Mouse (Mus musculus) MEL (cell line): Measurements from ENCODE around the gene Irgm2. TPM values are rescaled to one million over a fixed set of nuclear protein-coding genes. Genes with fewer than 3 reads are reported as not detected.

Experiments used
- DNase-seq: peaks from one replicate; pipeline ENCODE4 v3.0.0; 2011; ENCODE audit warnings: low read depth, low spot score
- H3K27ac ChIP-seq: 2 replicates; pipeline ENCODE4 v1.5.1; 2012; ENCODE audit warnings: low read depth, mild to moderate bottlenecking, control low read depth, low read length, moderate library complexity; ENCODE audit not compliant: control insufficient read depth
- H3K27me3 ChIP-seq, 2 experiments: fragments of 150-350 bp in 1 of 2; sonication (generic) in 1 of 2; 2 replicates each; pipeline ENCODE4 v1.6.1; 2012; ENCODE audit warnings: low read length in 2 of 2, mild to moderate bottlenecking in 2 of 2, improper control_type of control experiment in 1 of 2, moderate library complexity in 1 of 2; ENCODE audit not compliant: insufficient read depth in 2 of 2, control insufficient read depth in 1 of 2
- H3K36me3 ChIP-seq, 2 experiments: 2 replicates each; pipeline ENCODE4 v1.6.1; 2012 to 2014; ENCODE audit warnings: low read length in 2 of 2, improper control_type of control experiment in 1 of 2, inconsistent platforms in 1 of 2, mild to moderate bottlenecking in 1 of 2; ENCODE audit not compliant: insufficient read depth in 2 of 2, control insufficient read depth in 1 of 2
- H3K4me1 ChIP-seq, 2 experiments: fragments of 150-350 bp in 1 of 2; sonication (generic) in 1 of 2; 2 replicates each; pipeline ENCODE4 v1.6.1; 2012; ENCODE audit warnings: low read length in 2 of 2, improper control_type of control experiment in 1 of 2, mild to moderate bottlenecking in 1 of 2; ENCODE audit not compliant: insufficient read depth in 2 of 2, control insufficient read depth in 1 of 2
- H3K4me3 ChIP-seq, 2 experiments: fragments of 150-350 bp in 1 of 2; sonication (generic) in 1 of 2; 2 replicates each; pipeline ENCODE4 v1.5.1; 2012; ENCODE audit warnings: low read depth in 2 of 2, low read length in 2 of 2, mild to moderate bottlenecking in 2 of 2, moderate library complexity in 2 of 2, control low read depth in 1 of 2, improper control_type of control experiment in 1 of 2; ENCODE audit not compliant: control insufficient read depth in 1 of 2, insufficient read depth in 1 of 2
- H3K79me2 ChIP-seq: 2 replicates; pipeline ENCODE4 v1.6.1; 2012; ENCODE audit warnings: mild to moderate bottlenecking, low read length, moderate library complexity; ENCODE audit not compliant: control insufficient read depth, poor library complexity, insufficient read depth
- H3K9ac ChIP-seq: 2 replicates; pipeline ENCODE4 v1.6.1; 2012; ENCODE audit warnings: low read depth, mild to moderate bottlenecking, control low read depth, low read length, moderate library complexity; ENCODE audit not compliant: control insufficient read depth, poor library complexity, severe bottlenecking
- H3K9me3 ChIP-seq: fragments of 150-350 bp; sonication (generic); replicated peaks from 2 replicates; pipeline ENCODE4 v1.6.1; 2012; ENCODE audit warnings: mild to moderate bottlenecking, low read length, improper control_type of control experiment, moderate library complexity; ENCODE audit not compliant: insufficient read depth
- CHD1 ChIP-seq: IDR thresholded peaks from 2 replicates; pipeline ENCODE4 v1.6.1; 2012; ENCODE audit warnings: low read depth, mild to moderate bottlenecking, inconsistent platforms, low read length, improper control_type of control experiment
- CTCF ChIP-seq, 3 experiments: IDR thresholded peaks in 2 of 3; conservative IDR thresholded peaks in 1 of 3; 2 replicates each; pipeline ENCODE4 v1.5.1; 2011 to 2012; ENCODE audit warnings: low read length in 3 of 3, low read depth in 2 of 3, mild to moderate bottlenecking in 2 of 3, improper control_type of control experiment in 1 of 3, inconsistent platforms in 1 of 3, mixed read lengths in 1 of 3, moderate library complexity in 1 of 3; ENCODE audit not compliant: control insufficient read depth in 1 of 3, insufficient read depth in 1 of 3, poor library complexity in 1 of 3, severe bottlenecking in 1 of 3
- E2F4 ChIP-seq: IDR thresholded peaks from 2 replicates; pipeline ENCODE4 v1.6.1; 2011; ENCODE audit warnings: low read depth, low read length, improper control_type of control experiment, borderline replicate concordance
- ELF1 ChIP-seq: IDR thresholded peaks from 2 replicates; pipeline ENCODE4 v1.6.1; 2014; ENCODE audit warnings: low read depth, mild to moderate bottlenecking, inconsistent platforms, low read length, improper control_type of control experiment, moderate library complexity
- EP300 ChIP-seq, 2 experiments: IDR thresholded peaks; 2 replicates each; pipeline ENCODE4 v1.6.1; 2011; ENCODE audit warnings: improper control_type of control experiment in 2 of 2, low read length in 2 of 2, low read depth in 1 of 2, mild to moderate bottlenecking in 1 of 2
- HCFC1 ChIP-seq: IDR thresholded peaks from 2 replicates; pipeline ENCODE4 v1.6.1; 2012; ENCODE audit warnings: low read depth, mild to moderate bottlenecking, inconsistent platforms, low read length, improper control_type of control experiment, moderate library complexity
- JUND ChIP-seq: IDR thresholded peaks from 2 replicates; pipeline ENCODE4 v1.6.1; 2011; ENCODE audit warnings: low read depth, mild to moderate bottlenecking, improper control_type of control experiment, low read length
- KAT2A ChIP-seq: conservative IDR thresholded peaks from 2 replicates; pipeline ENCODE4 v1.6.1; 2012; ENCODE audit warnings: low read depth, low read length, improper control_type of control experiment, inconsistent platforms
- MAFK ChIP-seq: IDR thresholded peaks from 2 replicates; pipeline ENCODE4 v1.6.1; 2011; ENCODE audit warnings: low read depth, mild to moderate bottlenecking, low read length, improper control_type of control experiment, borderline replicate concordance
- MAZ ChIP-seq: IDR thresholded peaks from 2 replicates; pipeline ENCODE4 v1.6.1; 2012; ENCODE audit warnings: low read depth, mild to moderate bottlenecking, inconsistent platforms, low read length, improper control_type of control experiment
- POLR2A ChIP-seq, 2 experiments: IDR thresholded peaks; 2 replicates each; pipeline ENCODE4 v1.6.1; 2011 to 2012; ENCODE audit warnings: low read length in 2 of 2, mild to moderate bottlenecking in 2 of 2, control low read depth in 1 of 2, improper control_type of control experiment in 1 of 2, low read depth in 1 of 2, moderate library complexity in 1 of 2; ENCODE audit not compliant: control insufficient read depth in 1 of 2, insufficient read depth in 1 of 2, poor library complexity in 1 of 2
- POLR2AphosphoS2 ChIP-seq: IDR thresholded peaks from 2 replicates; pipeline ENCODE4 v1.6.1; 2011; ENCODE audit warnings: low read length, improper control_type of control experiment
- POLR2AphosphoS5 ChIP-seq: IDR thresholded peaks from 2 replicates; pipeline ENCODE4 v1.6.1; 2012; ENCODE audit warnings: low read depth, borderline replicate concordance, mild to moderate bottlenecking, inconsistent platforms, low read length, moderate library complexity, mixed read lengths
- RAD21 ChIP-seq: IDR thresholded peaks from 2 replicates; pipeline ENCODE4 v1.6.1; 2011; ENCODE audit warnings: mild to moderate bottlenecking, low read depth, low read length, improper control_type of control experiment
- SMC3 ChIP-seq: IDR thresholded peaks from 2 replicates; pipeline ENCODE4 v1.6.1; 2011; ENCODE audit warnings: low read depth, low read length, improper control_type of control experiment
- TAL1 ChIP-seq: IDR thresholded peaks from 2 replicates; pipeline ENCODE4 v1.6.1; 2012; ENCODE audit warnings: mild to moderate bottlenecking, inconsistent platforms, low read length, moderate library complexity, mixed read lengths
- TBP ChIP-seq: IDR thresholded peaks from 2 replicates; pipeline ENCODE4 v1.8.0; 2011; ENCODE audit warnings: low read depth, low read length, improper control_type of control experiment
- USF2 ChIP-seq, 2 experiments: IDR thresholded peaks; 2 replicates each; pipeline ENCODE4 v1.6.1; 2011 to 2012; ENCODE audit warnings: improper control_type of control experiment in 2 of 2, low read length in 2 of 2, borderline replicate concordance in 1 of 2, inconsistent platforms in 1 of 2, low read depth in 1 of 2, mild to moderate bottlenecking in 1 of 2; ENCODE audit not compliant: insufficient read depth in 1 of 2
- ZC3H11A ChIP-seq: IDR thresholded peaks from 2 replicates; pipeline ENCODE4 v1.6.1; 2012; ENCODE audit warnings: low read depth, mild to moderate bottlenecking, inconsistent platforms, low read length, improper control_type of control experiment
- polyA plus RNA-seq, 2 experiments: library from polyadenylated mRNA; stranded (reverse) in 1 of 2; unstranded in 1 of 2; fragments of >175 nt in 1 of 2; fragments of >200 nt in 1 of 2; gene quantifications; 2 replicates each; pipeline versions ENCODE4 v1.2.1 to v1.2.4; 2012; ENCODE audit warnings: low replicate concordance in 2 of 2, low read depth in 1 of 2; ENCODE audit not compliant: insufficient read length in 2 of 2, insufficient read depth in 1 of 2, missing spikeins in 1 of 2
- total RNA-seq: library from RNA; depleted of rRNA; stranded (reverse); fragments of 300-350 nt; gene quantifications from 2 replicates; pipeline ENCODE4 v1.2.3, GENCODE M21; 2012

Irgm2 gene
- total and polyA plus RNA-seq, 3 experiments = 1.1 TPM; not detected in 1

DNA sequence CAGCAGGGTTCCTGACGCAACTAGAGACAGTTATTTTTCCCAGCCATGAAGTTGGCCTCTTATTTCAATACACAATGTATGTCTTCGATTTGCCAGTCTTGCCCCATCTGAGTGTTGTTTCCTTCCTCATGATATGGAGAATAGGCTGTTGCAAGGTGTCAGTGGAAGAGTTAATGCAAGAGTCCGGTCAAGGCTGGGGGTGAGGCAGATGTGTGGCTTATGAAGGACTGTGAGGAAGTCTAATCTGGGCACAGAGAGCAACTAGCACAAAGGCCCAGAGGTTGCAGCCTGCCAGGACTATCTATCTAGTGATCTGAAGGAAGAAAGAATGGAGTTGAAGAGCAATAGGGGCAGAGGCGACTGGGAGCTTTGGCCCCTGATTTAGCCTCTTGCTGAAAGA, 60.7 kb downstream of the Irgm2 start:
- H3K36me3 ChIP-seq = no peaks in the 10 kb centered on the region
- H3K79me2 ChIP-seq = no peaks in the 10 kb centered on the region
- no peak overlapping the region for H3K4me3 ChIP-seq
- DNase-seq = no peak
- peaks cover 1 to 2% of the 10 kb centered on the region in 2 experiments; a peak in 3 of 4 replicates for H3K27me3 ChIP-seq
- TF ChIP-seq EP300 (IDR thresholded peaks at IDR 0.05; ENCODE audit: low read depth in 1 of 2, low read length in 2 of 2) = no peak
- TF ChIP-seq MAZ = no peak
- TF ChIP-seq RAD21 = no peak
- TF ChIP-seq KAT2A = no peak
- TF ChIP-seq SMC3 = no peak
- TF ChIP-seq, all 39 proteins: peak for 0
- Histone ChIP-seq H3K9me3 (no peaks in the 10 kb centered on the region), H3K9ac (no peak overlapping the region), H3K27ac (no peak overlapping the region), H3K4me1 (no peaks in the 10 kb centered on the region; a peak in 1 of 4 replicates)

DNA sequence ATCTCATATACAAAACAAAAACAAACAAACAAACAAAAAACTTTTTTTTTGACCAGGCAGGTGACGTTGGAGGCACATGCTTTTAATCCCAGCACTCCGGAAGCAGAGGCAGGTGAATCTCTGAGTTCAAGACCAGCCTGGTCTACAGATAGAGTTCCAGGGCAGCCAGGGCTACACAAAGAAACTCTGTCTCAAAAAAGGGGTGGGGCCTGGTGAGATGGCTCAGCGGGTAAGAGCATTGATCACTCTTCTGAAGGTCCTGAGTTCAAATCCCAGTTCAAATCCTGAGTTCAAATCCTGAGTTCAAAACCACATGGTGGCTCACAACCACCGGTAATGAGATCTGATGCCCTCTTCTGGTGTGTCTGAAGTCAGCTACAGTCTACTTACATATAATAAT, 62.4 kb downstream of the Irgm2 start:
- no peak for TF ChIP-seq TBP
- no peak for TF ChIP-seq HCFC1
- TF ChIP-seq CHD1 = no peak
- TF ChIP-seq POLR2AphosphoS5 = no peak
- no peak for TF ChIP-seq MAFK
- TF ChIP-seq KAT2A = no peak
- TF ChIP-seq TAL1 = no peak
- no peak for TF ChIP-seq USF2 (IDR thresholded peaks at IDR 0.05; ENCODE audit: borderline replicate concordance in 1 of 2, insufficient read depth in 1 of 2, low read depth in 1 of 2, low read length in 2 of 2)
- DNase-seq = no peak
- no peaks in the 10 kb centered on the region for H3K79me2 ChIP-seq
- H3K27me3 ChIP-seq = peaks cover 0 to 1% of the 10 kb centered on the region in 2 experiments; a peak in 3 of 4 replicates
- H3K9ac ChIP-seq = no peak overlapping the region
- no peaks in the 10 kb centered on the region for H3K36me3 ChIP-seq
- no peaks in the 10 kb centered on the region for H3K9me3 ChIP-seq
- no peak overlapping the region for H3K27ac ChIP-seq
- no peaks in the 10 kb centered on the region; a peak in 1 of 4 replicates for H3K4me1 ChIP-seq
- H3K4me3 ChIP-seq = no peak overlapping the region

DNA sequence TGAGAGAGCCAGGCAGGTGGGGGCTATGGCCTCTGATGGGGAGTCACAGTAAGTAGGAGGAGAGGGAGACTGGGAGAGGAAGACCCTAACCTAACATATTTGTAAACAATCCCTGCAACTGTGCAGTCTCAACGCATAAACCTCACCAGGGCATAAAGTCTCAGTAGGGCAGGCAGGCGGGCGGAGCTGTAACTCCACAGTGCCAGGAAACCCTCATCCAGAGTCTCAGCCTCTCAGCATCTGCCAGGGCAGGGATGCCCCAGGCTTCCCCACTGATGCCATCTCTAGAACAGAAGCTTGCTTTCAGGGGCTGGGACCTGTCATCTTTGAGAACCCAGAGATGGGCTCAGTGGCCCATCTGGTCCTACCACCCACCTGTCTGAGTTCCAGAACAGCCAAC, 62.9 kb downstream of the Irgm2 start:
- H3K27ac ChIP-seq = no peak overlapping the region
- H3K9me3 ChIP-seq = no peaks in the 10 kb centered on the region
- no peaks in the 10 kb centered on the region for H3K79me2 ChIP-seq
- no peak overlapping the region for H3K4me3 ChIP-seq
- no peaks in the 10 kb centered on the region; a peak in 3 of 4 replicates for H3K27me3 ChIP-seq
- no peaks in the 10 kb centered on the region for H3K36me3 ChIP-seq
- DNase-seq = no peak
- TF ChIP-seq JUND (no peak), HCFC1 (no peak), CTCF (IDR thresholded peaks at IDR 0.05 in 2 of 3, conservative IDR thresholded peaks at IDR 0.05 in 1 of 3; ENCODE audit: control insufficient read depth in 1 of 3, insufficient read depth in 1 of 3, low read depth in 2 of 3, low read length in 3 of 3, poor library complexity in 1 of 3, severe bottlenecking in 1 of 3) (no peak), CHD1 (no peak), POLR2A (IDR thresholded peaks at IDR 0.05; ENCODE audit: control insufficient read depth in 1 of 2, insufficient read depth in 1 of 2, low read depth in 1 of 2, low read length in 2 of 2, poor library complexity in 1 of 2) (no peak), E2F4 (no peak), ZC3H11A (no peak), POLR2AphosphoS2 (no peak), ELF1 (no peak)
- TF ChIP-seq, all 39 proteins: peak for 0
- Histone ChIP-seq H3K9ac (no peak overlapping the region), H3K4me1 (no peaks in the 10 kb centered on the region; a peak in 1 of 4 replicates)
